ENCODE assay signal across 15 mouse cellular contexts in genomic region chr8:4313254-4314124, GRCm38 (mm10). TPM values are rescaled to one million over a fixed set of nuclear protein-coding genes. Genes with fewer than 3 reads are reported as not detected.
DNase-seq lines count a peak whose midpoint lies in the region; ATAC-seq and TF ChIP-seq lines count a peak whose summit lies in the region.
"Had no signal": no experiment of that assay in that cellular context is flagged by ENCODE, and none has a peak within 500 bp of the region (broad histone marks: within the 10 kb centered on the region; RNA-seq: fewer than 3 reads in every experiment).

No protein-coding gene starts in this region.

- TF ChIP-seq CTCF in liver, postnatal 0 days (IDR thresholded peaks at IDR 0.05; ENCODE audit: low read depth), result no peak
- no peak for TF ChIP-seq CTCF in Patski (IDR thresholded peaks at IDR 0.05)

- no peak for DNase-seq in frontal cortex, postnatal 14 days (ENCODE audit: low spot score in 2 of 2)
- DNase-seq in liver, postnatal 0 days, result no peak
- no peak for DNase-seq in liver
- DNase-seq in Patski (ENCODE audit: low read depth, low spot score), result no peak
- peak; percentile 84 for DNase-seq in naive thymus-derived CD4-positive, alpha-beta T cell, adult 2 months (ENCODE audit: low read depth)
- DNase-seq in cerebellum, postnatal 10 days, result no peak
- DNase-seq in heart, postnatal 36 days, result no peak
- DNase-seq: cerebellum, postnatal 36 days; kidney, postnatal 10 days; lung, adult 18-20 months; right cerebral cortex, postnatal 25 days had no signal

- peaks cover 17% of the 10 kb centered on the region for H3K4me1 ChIP-seq in liver, postnatal 0 days (ENCODE audit: insufficient read depth)
- H3K4me1 ChIP-seq: midbrain, embryonic 13.5 days had no signal

- H3K9me3 ChIP-seq in liver, postnatal 0 days (ENCODE audit: low read length), result no peaks in the 10 kb centered on the region
- H3K9me3 ChIP-seq: midbrain, embryonic 13.5 days had no signal

- POLR2A ChIA-PET in Patski (lab: Charles Lee), result no interaction called here

- no peaks in the 10 kb centered on the region for H3K27me3 ChIP-seq in liver, postnatal 0 days (ENCODE audit: insufficient read depth, low read length)
- H3K27me3 ChIP-seq in Patski, result no peaks in the 10 kb centered on the region
- H3K27me3 ChIP-seq: CH12.LX; midbrain, embryonic 13.5 days had no signal

- H3K36me3 ChIP-seq in liver, postnatal 0 days (replicated peaks; ENCODE audit: insufficient read depth, low read length), result peaks cover 27% of the 10 kb centered on the region

- H3K4me3 ChIP-seq in liver, postnatal 0 days (ENCODE audit: low read depth, low read length), result no peak overlapping the region
- H3K4me3 ChIP-seq: midbrain, embryonic 13.5 days had no signal

- 72% methylated on average over 3 of the region's 3 CpGs for WGBS in liver, postnatal 0 days (ENCODE audit: insufficient replicate concordance)

- in situ Hi-C loops in Patski (cut with MboI; ENCODE audit: low pct_unique_long_range_greater_than_20kb), result no loop called here

- H3K27ac ChIP-seq in liver, postnatal 0 days (ENCODE audit: low read depth), result peak overlapping the region; percentile 7; the same call in 1 of the 2 replicates
- H3K27ac ChIP-seq: midbrain, embryonic 13.5 days; stomach, postnatal 0 days had no signal

- CTCF ChIA-PET in Patski (lab: Charles Lee), result interaction anchor here (0.8 to 5.5 kb wide), 5 partner anchors 9 to 63 kb away, joined by 3 to 39 read pairs (median 4); no protein-coding TSS in a partner anchor

- H3K9ac ChIP-seq in liver, postnatal 0 days (replicated peaks), result no peak overlapping the region
- H3K9ac ChIP-seq: midbrain, embryonic 13.5 days had no signal

- intact Hi-C loops in heart, postnatal 36 days (cut with DNase I), result no loop called here

- no peak for TF ChIP-seq EP300 in liver, postnatal 0 days (IDR thresholded peaks at IDR 0.05; ENCODE audit: low read depth)

- H3K4me2 ChIP-seq in liver, postnatal 0 days (ENCODE audit: low read depth, low read length), result no peak overlapping the region
- H3K4me2 ChIP-seq: midbrain, embryonic 13.5 days had no signal

- peak; percentile 98 for ATAC-seq in frontal cortex, adult (ENCODE audit: low TSS enrichment)
- ATAC-seq in liver, postnatal 0 days, result no peak
- ATAC-seq in Patski, result peak; percentile 58
- ATAC-seq: midbrain, embryonic 13.5 days had no signal

RNA-seq across cellular contexts. Expression of gene Ccl25, which starts 11.5 kb away (rescaled TPM):
- polyA plus RNA-seq in liver, postnatal 0 days (2015; fragmentation: Nextera tagmentation; extraction: Ambion mirVana), result 4.0 and 5.5 TPM in 2 replicates
- polyA plus RNA-seq in Patski (2021), result 5.6 TPM
- 1 to 10 TPM; 3.4 to 4.2 TPM for total RNA-seq in heart, postnatal 36 days (2021)

RNA-seq across cellular contexts. Expression of gene Elavl1, which starts 11.7 kb away (rescaled TPM):
- 57.6 and 59.6 TPM in 2 replicates for polyA plus RNA-seq in liver, postnatal 0 days (2015; fragmentation: Nextera tagmentation; extraction: Ambion mirVana)
- 66.1 TPM for polyA plus RNA-seq in Patski (2021)
- 10 to 100 TPM; 50.2 to 52.8 TPM for total RNA-seq in heart, postnatal 36 days (2021)

RNA-seq across cellular contexts. Expression of gene Timm44, which starts 37.8 kb away (rescaled TPM):
- polyA plus RNA-seq in liver, postnatal 0 days (2015; fragmentation: Nextera tagmentation; extraction: Ambion mirVana), result 28.1 and 30.8 TPM in 2 replicates
- 86.6 TPM for polyA plus RNA-seq in Patski (2021)
- total RNA-seq in heart, postnatal 36 days (2021), result 100 to 1,000 TPM; 107 to 126 TPM

RNA-seq across cellular contexts. Expression of gene Ctxn1, which starts 54.4 kb away (rescaled TPM):
- 1.6 and 2.0 TPM in 2 replicates for polyA plus RNA-seq in liver, postnatal 0 days (2015; fragmentation: Nextera tagmentation; extraction: Ambion mirVana)
- polyA plus RNA-seq in Patski (2021), result 81.0 TPM
- total RNA-seq in heart, postnatal 36 days (2021), result under 1 TPM; 0.57 to 0.97 TPM
